Mouse (Mus musculus) midbrain, embryonic 14.5 days (tissue): ENCODE measurements around the gene Tcl1b1. TPM values are rescaled to one million over a fixed set of nuclear protein-coding genes. Genes with fewer than 3 reads are reported as not detected.
"Not testable (repeated sequence)": the region's sequence is repeated elsewhere in the genome, so short reads cannot be mapped to it uniquely, and the experiment has no call there.

Experiments used
- ATAC-seq: fragments of 200-750 bp; cut with Nextera tagmentation; 2 replicates; pipeline ENCODE4 v1.8.0; 2017; ENCODE audit warnings: moderate number of reproducible peaks, moderate library complexity; ENCODE audit not compliant: low FRiP score, low TSS enrichment
- DNase-seq: peaks from one replicate; pipeline ENCODE4 v3.0.0-alpha.2; 2015
- H3K27ac ChIP-seq: fragments of 300-500 bp; sonication (generic); replicated peaks from 2 replicates; pipeline ENCODE4 v1.5.1; 2014; ENCODE audit warnings: mild to moderate bottlenecking, low read depth, low read length, moderate library complexity
- H3K27me3 ChIP-seq: fragments of 300-500 bp; sonication (generic); 2 replicates; pipeline ENCODE4 v1.6.1; 2014; ENCODE audit warnings: low read length, control low read depth, mixed read lengths; ENCODE audit not compliant: control insufficient read depth, insufficient read depth
- H3K36me3 ChIP-seq: fragments of 300-500 bp; sonication (generic); 2 replicates; pipeline ENCODE4 v1.6.1; 2014; ENCODE audit warnings: low read length, control low read depth; ENCODE audit not compliant: control insufficient read depth, insufficient read depth
- H3K4me1 ChIP-seq: fragments of 300-500 bp; sonication (generic); 2 replicates; pipeline ENCODE4 v1.6.1; 2014; ENCODE audit warnings: mild to moderate bottlenecking, antibody characterized with exemption, low read length, control low read depth; ENCODE audit not compliant: control insufficient read depth, insufficient read depth
- H3K4me2 ChIP-seq: fragments of 300-500 bp; sonication (generic); 2 replicates; pipeline ENCODE4 v1.6.1; 2014; ENCODE audit warnings: mild to moderate bottlenecking, low read length, moderate library complexity
- H3K4me3 ChIP-seq: fragments of 300-500 bp; sonication (generic); replicated peaks from 2 replicates; pipeline ENCODE4 v1.5.1; 2014; ENCODE audit warnings: low read depth, low read length
- H3K9ac ChIP-seq: fragments of 300-500 bp; sonication (generic); replicated peaks from 2 replicates; pipeline ENCODE4 v1.6.1; 2014; ENCODE audit warnings: mild to moderate bottlenecking, low read length, moderate library complexity
- H3K9me3 ChIP-seq: fragments of 300-500 bp; sonication (generic); 2 replicates; pipeline ENCODE4 v1.6.1; 2016; ENCODE audit warnings: low read length, control low read depth, mixed read lengths; ENCODE audit not compliant: control insufficient read depth
- WGBS: fragments of 180-500 bp; shearing (Covaris S2); extraction: QIAGEN DNeasy Blood & Tissue Kit; methylation state at CpG from one replicate; pipeline ENCODE4 v1.1.7; 2014; 5-methylcytosine and 5-hydroxymethylcytosine counted together
- polyA plus RNA-seq: library from polyadenylated mRNA; unstranded; fragments of >200 nt; fragmentation: Nextera tagmentation; extraction: Ambion mirVana; gene quantifications from 2 replicates; pipeline ENCODE4 v1.2.1, GENCODE M21; 2014

Gene Tcl1b1
- polyA plus RNA-seq, 1 experiment from 2014 or later = not detected

GRCm38 (mm10) chr12:105173366-105173765, 13.9 kb downstream of the Tcl1b1 start:
- DNase-seq (no peak), ATAC-seq (no peak)
- no peak overlapping the region for H3K4me2 ChIP-seq
- no peaks in the 10 kb centered on the region for H3K9me3 ChIP-seq
- no peak overlapping the region for H3K4me3 ChIP-seq
- H3K4me1 ChIP-seq = no peaks in the 10 kb centered on the region
- no peak overlapping the region for H3K27ac ChIP-seq
- no peaks in the 10 kb centered on the region for H3K36me3 ChIP-seq
- H3K9ac ChIP-seq = no peak overlapping the region
- no peaks in the 10 kb centered on the region for H3K27me3 ChIP-seq
- 89% methylated on average over 2 of the region's 2 CpGs for WGBS

GRCm38 (mm10) chr12:105174318-105174717, 14.8 kb downstream of the Tcl1b1 start:
- H3K4me2 ChIP-seq, H3K9me3 ChIP-seq, H3K4me3 ChIP-seq, H3K4me1 ChIP-seq, H3K36me3 ChIP-seq, ATAC-seq, H3K9ac ChIP-seq, H3K27ac ChIP-seq, DNase-seq, H3K27me3 ChIP-seq: not testable (repeated sequence)
- WGBS = 47% methylated on average over 2 of the region's 2 CpGs

- H3K27me3 ChIP-seq, ATAC-seq, H3K4me2 ChIP-seq, H3K4me1 ChIP-seq, H3K9me3 ChIP-seq, H3K27ac ChIP-seq, H3K36me3 ChIP-seq, DNase-seq, H3K9ac ChIP-seq, H3K4me3 ChIP-seq: not testable (repeated sequence)
- WGBS = 66% methylated on average over 3 of the region's 3 CpGs
These were observed 16.6 kb downstream of the Tcl1b1 start, which contains the start of gene Tcl1b5 for GRCm38 (mm10) chr12:105176044-105176443. Tcl1b5 (plus strand) TSS chr12:105176344.

- not testable (repeated sequence) for H3K36me3 ChIP-seq, ATAC-seq, H3K9ac ChIP-seq, H3K4me2 ChIP-seq, H3K4me1 ChIP-seq, H3K27me3 ChIP-seq, DNase-seq, H3K4me3 ChIP-seq, H3K27ac ChIP-seq, H3K9me3 ChIP-seq
- WGBS = 76% methylated on average over 4 of the region's 4 CpGs
These were observed 21.7 kb downstream of the Tcl1b1 start for GRCm38 (mm10) chr12:105181040-105181644.

- not testable (repeated sequence) for H3K9ac ChIP-seq, H3K9me3 ChIP-seq, H3K36me3 ChIP-seq, DNase-seq, H3K27me3 ChIP-seq, H3K4me2 ChIP-seq, H3K4me3 ChIP-seq, H3K27ac ChIP-seq, ATAC-seq, H3K4me1 ChIP-seq
- 46% methylated on average over 2 of the region's 2 CpGs for WGBS
These were observed 29.5 kb downstream of the Tcl1b1 start for GRCm38 (mm10) chr12:105188980-105189379.

- DNase-seq, H3K9me3 ChIP-seq, H3K27me3 ChIP-seq, H3K4me3 ChIP-seq, H3K36me3 ChIP-seq, H3K4me2 ChIP-seq, H3K9ac ChIP-seq, H3K27ac ChIP-seq, ATAC-seq, H3K4me1 ChIP-seq: not testable (repeated sequence)
- WGBS = 96% methylated on average over 6 of the region's 6 CpGs
These were observed 31.3 kb downstream of the Tcl1b1 start, which contains the start of gene Tcl1b3 for GRCm38 (mm10) chr12:105190743-105191142. Tcl1b3 (plus strand) TSS chr12:105191043.

GRCm38 (mm10) chr12:105199684-105200497, 40.4 kb downstream of the Tcl1b1 start:
- not testable (repeated sequence) for H3K9ac ChIP-seq, H3K9me3 ChIP-seq, H3K4me1 ChIP-seq, H3K36me3 ChIP-seq, H3K27ac ChIP-seq, H3K4me2 ChIP-seq, H3K27me3 ChIP-seq, H3K4me3 ChIP-seq
- 7% methylated on average over 7 of the region's 7 CpGs for WGBS
- ATAC-seq (peak; percentile 27; the same call in 1 of the 2 replicates), DNase-seq (peak; percentile 45)

GRCm38 (mm10) chr12:105201657-105202056, 42.2 kb downstream of the Tcl1b1 start, which contains the start of gene Tcl1b4:
Tcl1b4 (plus strand) TSS chr12:105201957.
- not testable (repeated sequence) for H3K4me3 ChIP-seq, H3K27me3 ChIP-seq, ATAC-seq, H3K27ac ChIP-seq, H3K9ac ChIP-seq, H3K4me2 ChIP-seq, H3K4me1 ChIP-seq, DNase-seq, H3K36me3 ChIP-seq, H3K9me3 ChIP-seq
- 89% methylated on average over 1 of the region's 1 CpGs for WGBS
